Mouse (Mus musculus): Measurements from ENCODE around the gene Ntn1. TPM values are rescaled to one million over a fixed set of nuclear protein-coding genes. Genes with fewer than 3 reads are reported as not detected.

Gene Ntn1
- polyA plus RNA-seq, 1 experiment from 2014 or later: 12.5 TPM

DNA sequence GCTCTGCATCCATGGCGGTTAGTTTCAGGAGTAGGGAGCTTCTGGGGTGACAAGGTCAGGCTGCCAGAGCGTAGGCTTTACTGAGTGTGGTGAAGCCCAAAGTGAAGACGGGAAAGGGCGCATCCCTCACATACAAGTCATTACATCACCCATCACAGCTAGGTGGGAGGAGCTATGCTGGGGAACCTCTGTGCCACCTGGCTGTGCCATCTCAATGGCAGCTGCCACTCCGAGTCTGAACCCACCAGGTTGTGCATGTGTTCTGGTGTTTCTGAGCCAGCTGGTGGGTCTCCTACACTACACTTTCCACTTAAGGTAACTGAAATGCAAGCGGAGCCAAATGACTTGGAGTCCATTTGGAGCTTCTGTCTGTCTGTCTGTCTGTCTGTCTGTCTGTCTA, 172.8 kb downstream of the Ntn1 start:
- Histone ChIP-seq H3K36me3 (no peaks in the 10 kb centered on the region), H3K27ac (replicated peaks) (no peak overlapping the region), H3K4me3 (replicated peaks) (no peak overlapping the region), H3K9me3 (replicated peaks) (no peaks in the 10 kb centered on the region), H3K9ac (no peak overlapping the region), H3K4me1 (peaks cover 16% of the 10 kb centered on the region), H3K4me2 (replicated peaks) (no peak overlapping the region), H3K27me3 (no peaks in the 10 kb centered on the region)
- 89% methylated on average over 6 of the region's 6 CpGs for WGBS
- no peak for ATAC-seq (ENCODE audit: insufficient number of reproducible peaks, low FRiP score, low TSS enrichment, low read depth)

DNA sequence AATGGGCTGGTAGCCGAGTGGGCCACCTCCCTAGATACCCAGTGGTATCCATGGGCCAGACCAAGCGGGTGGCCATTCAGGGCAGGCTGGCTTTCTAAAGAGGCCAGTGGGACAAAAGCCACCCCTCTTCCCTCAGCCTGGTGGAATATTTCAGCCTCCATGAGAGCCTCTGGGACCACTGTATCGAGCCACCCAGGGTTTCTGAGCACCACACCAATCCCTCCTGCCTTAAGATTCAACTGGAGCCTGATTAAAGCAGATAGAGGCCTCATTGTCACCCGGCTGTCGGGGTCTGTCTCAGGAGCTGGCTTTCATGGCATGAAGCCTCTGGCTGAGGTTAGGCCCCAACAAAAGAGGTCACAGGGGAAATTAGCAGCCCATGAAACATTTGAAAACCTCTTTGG, 174.0 kb downstream of the Ntn1 start:
- Histone ChIP-seq H3K9ac (no peak overlapping the region), H3K4me3 (replicated peaks) (no peak overlapping the region), H3K9me3 (replicated peaks) (no peaks in the 10 kb centered on the region), H3K4me1 (peaks cover 16% of the 10 kb centered on the region), H3K36me3 (no peaks in the 10 kb centered on the region), H3K27me3 (no peaks in the 10 kb centered on the region), H3K27ac (replicated peaks) (no peak overlapping the region), H3K4me2 (replicated peaks) (no peak overlapping the region)
- WGBS: 76% methylated on average over 5 of the region's 5 CpGs
- no peak for ATAC-seq (ENCODE audit: insufficient number of reproducible peaks, low FRiP score, low TSS enrichment, low read depth)

DNA sequence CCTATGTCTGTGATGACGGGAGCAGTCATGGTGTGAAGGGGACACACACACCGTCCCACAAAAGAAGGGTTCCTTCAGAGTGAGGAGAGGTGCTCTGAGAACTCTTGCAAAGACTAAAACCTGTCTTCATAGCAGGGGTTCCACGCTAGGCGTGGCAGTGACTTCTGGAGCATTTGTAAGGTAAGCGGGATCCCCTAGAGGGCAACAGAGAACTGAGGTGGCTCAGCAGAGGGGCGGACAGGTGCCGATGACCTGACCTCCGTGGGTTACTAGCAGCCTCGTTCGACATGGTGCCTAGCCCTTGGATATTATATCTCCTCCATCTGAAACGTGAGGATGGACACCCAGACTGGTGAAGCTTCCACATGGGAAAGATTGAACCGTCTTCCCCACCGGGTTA, 177.5 kb downstream of the Ntn1 start:
- Histone ChIP-seq H3K27ac (replicated peaks) (no peak overlapping the region), H3K4me2 (replicated peaks) (no peak overlapping the region), H3K9ac (no peak overlapping the region), H3K27me3 (no peaks in the 10 kb centered on the region), H3K36me3 (no peaks in the 10 kb centered on the region), H3K4me3 (replicated peaks) (no peak overlapping the region), H3K9me3 (replicated peaks) (no peaks in the 10 kb centered on the region), H3K4me1 (peaks cover 9% of the 10 kb centered on the region; the same call in 1 of the 2 replicates)
- 63% methylated on average over 13 of the region's 13 CpGs for WGBS
- ATAC-seq (ENCODE audit: insufficient number of reproducible peaks, low FRiP score, low TSS enrichment, low read depth): no peak

DNA sequence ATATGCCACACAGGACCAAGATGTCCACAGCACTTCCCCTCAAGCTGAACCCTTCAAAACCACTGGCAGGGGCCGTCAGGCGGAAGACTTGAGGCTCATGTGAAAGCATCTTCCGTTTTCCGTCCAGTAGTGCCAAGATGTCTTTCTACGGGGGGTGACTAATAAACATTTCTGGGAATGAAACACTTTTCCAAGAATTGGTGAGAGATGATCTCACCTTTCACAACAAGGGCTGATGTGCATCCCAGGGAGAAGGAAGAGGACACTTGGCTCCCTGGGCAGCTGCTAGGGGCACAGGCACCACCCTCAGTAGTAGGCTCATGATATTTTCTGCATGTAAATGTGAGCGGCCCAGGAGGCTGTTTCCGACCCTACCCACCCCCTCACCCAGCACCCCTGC, 178.4 kb downstream of the Ntn1 start:
- Histone ChIP-seq H3K9me3 (replicated peaks) (no peaks in the 10 kb centered on the region), H3K27ac (replicated peaks) (no peak overlapping the region), H3K9ac (no peak overlapping the region), H3K4me1 (peaks cover 9% of the 10 kb centered on the region; the same call in 1 of the 2 replicates), H3K4me2 (replicated peaks) (no peak overlapping the region), H3K4me3 (replicated peaks) (no peak overlapping the region), H3K36me3 (no peaks in the 10 kb centered on the region), H3K27me3 (no peaks in the 10 kb centered on the region)
- 83% methylated on average over 7 of the region's 7 CpGs for WGBS
- no peak for ATAC-seq (ENCODE audit: insufficient number of reproducible peaks, low FRiP score, low TSS enrichment, low read depth)

DNA sequence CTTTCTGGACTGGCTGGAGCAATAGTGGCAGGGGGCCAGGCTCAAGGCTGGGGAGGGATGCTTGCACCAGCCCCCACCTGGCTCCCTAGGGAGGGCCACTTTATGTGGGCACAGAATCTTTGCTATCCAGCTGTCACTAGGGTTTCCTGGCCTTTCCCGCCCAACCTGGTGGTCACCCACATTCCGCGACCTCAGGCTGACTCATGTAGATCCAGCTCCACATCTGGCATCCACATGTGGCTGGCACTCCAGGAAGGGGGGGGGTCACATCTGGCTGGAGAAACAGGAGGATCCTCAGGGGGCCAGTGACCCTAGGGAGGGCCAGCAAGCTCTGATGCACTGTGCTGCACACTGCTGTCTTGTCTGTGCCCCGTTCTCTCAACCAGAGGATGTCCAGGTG, 179.9 kb downstream of the Ntn1 start:
- ATAC-seq (ENCODE audit: insufficient number of reproducible peaks, low FRiP score, low TSS enrichment, low read depth): no peak
- Histone ChIP-seq H3K4me1 (peaks cover 18% of the 10 kb centered on the region), H3K9ac (no peak overlapping the region), H3K4me2 (replicated peaks) (no peak overlapping the region), H3K36me3 (no peaks in the 10 kb centered on the region), H3K27me3 (no peaks in the 10 kb centered on the region), H3K27ac (replicated peaks) (no peak overlapping the region), H3K9me3 (replicated peaks) (no peaks in the 10 kb centered on the region), H3K4me3 (replicated peaks) (no peak overlapping the region)
- 46% methylated on average over 4 of the region's 4 CpGs for WGBS

DNA sequence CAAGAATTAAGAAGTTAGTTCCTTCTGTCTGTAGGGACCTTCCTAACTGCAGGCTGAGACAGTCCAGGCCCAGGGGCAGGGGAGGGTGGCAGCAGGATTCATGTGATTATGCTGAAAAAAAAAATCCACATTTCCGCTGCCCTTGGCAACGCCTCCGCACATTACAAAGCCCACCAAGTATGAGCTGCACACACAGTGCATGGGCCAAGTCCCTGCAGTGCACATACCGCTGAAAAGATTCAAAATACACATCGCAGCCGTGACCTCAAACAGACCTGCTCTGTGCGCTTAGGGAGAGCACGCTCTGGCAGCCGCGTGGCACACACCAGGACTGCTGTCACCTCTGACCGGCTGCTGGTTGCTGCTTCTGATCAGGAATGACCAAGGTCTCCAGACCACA, 184.6 kb downstream of the Ntn1 start:
- H3K9ac ChIP-seq: no peak overlapping the region
- no peaks in the 10 kb centered on the region for H3K9me3 ChIP-seq (replicated peaks)
- no peaks in the 10 kb centered on the region for H3K36me3 ChIP-seq
- WGBS: 69% methylated on average over 11 of the region's 11 CpGs
- H3K4me3 ChIP-seq (replicated peaks): no peak overlapping the region
- ATAC-seq (ENCODE audit: insufficient number of reproducible peaks, low FRiP score, low TSS enrichment, low read depth): 0 out of 2 replicates have a peak, but pooled peaks have one; percentile 35
- H3K4me1 ChIP-seq: peaks cover 36% of the 10 kb centered on the region
- H3K27ac ChIP-seq (replicated peaks): no peak overlapping the region
- H3K27me3 ChIP-seq: no peaks in the 10 kb centered on the region
- H3K4me2 ChIP-seq (replicated peaks): no peak overlapping the region

DNA sequence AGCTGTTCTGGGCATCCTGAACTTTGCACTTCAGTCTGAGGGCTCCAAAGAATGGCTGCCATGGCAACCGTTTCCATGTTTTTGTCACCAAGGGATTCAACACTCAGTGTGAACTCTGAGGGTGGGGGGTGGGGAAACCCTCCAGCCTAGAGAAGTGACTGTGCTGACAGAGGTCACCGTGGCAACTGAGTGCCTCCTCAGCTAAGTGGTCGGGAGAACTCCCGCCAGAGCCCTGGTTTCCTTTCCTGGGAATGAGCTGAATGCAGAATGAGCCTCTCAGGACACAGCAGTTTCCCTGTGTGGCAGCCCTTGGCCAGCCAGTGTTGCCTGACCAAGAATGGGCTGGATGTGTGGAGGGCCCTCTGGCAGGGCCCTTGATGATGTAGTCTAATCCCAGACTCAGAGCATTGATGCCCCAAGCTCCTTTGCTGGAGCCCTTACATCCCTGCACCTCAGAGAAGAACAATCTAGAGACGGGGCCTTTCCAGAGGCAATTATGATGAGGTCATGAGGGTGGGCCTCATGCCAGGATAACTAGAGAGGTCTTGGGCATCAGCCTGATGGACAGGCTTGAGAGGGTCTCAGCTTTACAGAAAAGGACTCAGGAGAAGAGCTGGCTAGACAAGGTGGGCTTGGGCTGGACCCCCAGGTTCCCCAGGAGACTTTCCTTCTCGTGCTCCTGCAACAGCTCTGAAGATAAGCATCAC, 185.3 kb downstream of the Ntn1 start:
- Histone ChIP-seq H3K4me1 (peaks cover 30% of the 10 kb centered on the region), H3K4me2 (replicated peaks) (no peak overlapping the region), H3K9ac (no peak overlapping the region), H3K27ac (replicated peaks) (no peak overlapping the region), H3K27me3 (no peaks in the 10 kb centered on the region), H3K4me3 (replicated peaks) (no peak overlapping the region), H3K36me3 (no peaks in the 10 kb centered on the region), H3K9me3 (replicated peaks) (no peaks in the 10 kb centered on the region)
- no peak for ATAC-seq (ENCODE audit: insufficient number of reproducible peaks, low FRiP score, low TSS enrichment, low read depth)
- 37% methylated on average over 6 of the region's 6 CpGs for WGBS

DNA sequence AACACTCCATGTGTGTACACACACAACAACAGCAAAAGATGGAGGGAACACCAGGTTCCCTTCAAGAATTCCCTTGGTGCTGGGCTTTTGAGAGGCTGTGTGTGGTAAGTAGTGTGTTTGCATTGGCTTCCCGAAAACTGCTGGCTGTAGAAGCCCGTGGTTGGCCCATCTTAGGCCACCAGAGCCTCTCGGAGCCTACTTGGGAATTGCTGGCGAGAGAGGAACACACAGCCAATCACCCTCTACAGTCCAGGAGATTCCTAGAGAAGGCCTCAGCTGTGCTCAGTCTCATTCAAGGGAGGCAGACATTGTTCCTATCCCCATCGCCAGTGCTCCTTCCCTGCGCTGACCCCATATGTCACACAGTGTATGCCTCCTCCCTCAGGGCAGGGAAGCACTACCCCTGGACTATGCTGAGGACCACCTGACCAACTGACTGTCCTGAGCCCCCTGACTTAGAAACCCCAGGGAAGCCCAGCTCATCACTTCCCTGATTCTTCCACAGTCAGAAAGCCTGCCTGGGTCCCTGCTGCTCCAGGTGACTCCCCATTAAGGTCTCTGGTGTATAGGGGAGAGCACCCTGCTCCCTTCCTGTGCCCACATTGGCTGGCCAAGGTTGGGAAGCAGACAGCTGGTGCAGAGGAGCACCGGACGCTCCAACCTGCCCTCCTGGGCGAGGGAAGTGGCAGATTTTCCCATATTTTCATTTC, 186.0 kb downstream of the Ntn1 start:
- Histone ChIP-seq H3K27me3 (no peaks in the 10 kb centered on the region), H3K4me3 (replicated peaks) (no peak overlapping the region), H3K9ac (no peak overlapping the region), H3K9me3 (replicated peaks) (no peaks in the 10 kb centered on the region), H3K27ac (replicated peaks) (no peak overlapping the region), H3K4me1 (peaks cover 30% of the 10 kb centered on the region), H3K36me3 (no peaks in the 10 kb centered on the region), H3K4me2 (replicated peaks) (no peak overlapping the region)
- ATAC-seq (ENCODE audit: insufficient number of reproducible peaks, low FRiP score, low TSS enrichment, low read depth): no peak
- 78% methylated on average over 9 of the region's 9 CpGs for WGBS

DNA sequence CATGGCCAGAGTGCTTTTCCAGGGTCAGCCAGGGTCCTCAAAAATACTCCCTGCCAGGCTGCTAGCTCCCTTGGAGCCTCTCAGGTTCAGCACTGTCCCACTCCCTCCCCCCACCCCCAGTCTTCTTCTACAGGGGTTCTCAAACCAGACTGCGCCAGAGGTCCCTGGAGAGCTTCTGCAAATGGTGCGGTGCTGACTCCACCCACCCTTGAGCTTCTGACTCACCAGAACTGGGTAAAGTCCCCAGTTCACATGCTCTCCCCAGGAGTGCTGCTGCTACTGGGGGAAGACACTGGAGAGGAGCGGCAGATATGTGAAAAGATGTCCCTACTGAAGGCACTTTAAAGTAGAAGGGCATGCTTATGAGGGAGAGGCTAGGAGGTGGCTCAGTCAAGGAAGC, 186.7 kb downstream of the Ntn1 start:
- no peak overlapping the region for H3K4me2 ChIP-seq (replicated peaks)
- no peak overlapping the region for H3K4me3 ChIP-seq (replicated peaks)
- H3K9ac ChIP-seq: no peak overlapping the region
- no peaks in the 10 kb centered on the region for H3K27me3 ChIP-seq
- H3K36me3 ChIP-seq: no peaks in the 10 kb centered on the region
- no peaks in the 10 kb centered on the region for H3K9me3 ChIP-seq (replicated peaks)
- H3K4me1 ChIP-seq: peaks cover 33% of the 10 kb centered on the region
- no peak for ATAC-seq (ENCODE audit: insufficient number of reproducible peaks, low FRiP score, low TSS enrichment, low read depth)
- no peak overlapping the region for H3K27ac ChIP-seq (replicated peaks)
- 69% methylated on average over 3 of the region's 3 CpGs for WGBS

DNA sequence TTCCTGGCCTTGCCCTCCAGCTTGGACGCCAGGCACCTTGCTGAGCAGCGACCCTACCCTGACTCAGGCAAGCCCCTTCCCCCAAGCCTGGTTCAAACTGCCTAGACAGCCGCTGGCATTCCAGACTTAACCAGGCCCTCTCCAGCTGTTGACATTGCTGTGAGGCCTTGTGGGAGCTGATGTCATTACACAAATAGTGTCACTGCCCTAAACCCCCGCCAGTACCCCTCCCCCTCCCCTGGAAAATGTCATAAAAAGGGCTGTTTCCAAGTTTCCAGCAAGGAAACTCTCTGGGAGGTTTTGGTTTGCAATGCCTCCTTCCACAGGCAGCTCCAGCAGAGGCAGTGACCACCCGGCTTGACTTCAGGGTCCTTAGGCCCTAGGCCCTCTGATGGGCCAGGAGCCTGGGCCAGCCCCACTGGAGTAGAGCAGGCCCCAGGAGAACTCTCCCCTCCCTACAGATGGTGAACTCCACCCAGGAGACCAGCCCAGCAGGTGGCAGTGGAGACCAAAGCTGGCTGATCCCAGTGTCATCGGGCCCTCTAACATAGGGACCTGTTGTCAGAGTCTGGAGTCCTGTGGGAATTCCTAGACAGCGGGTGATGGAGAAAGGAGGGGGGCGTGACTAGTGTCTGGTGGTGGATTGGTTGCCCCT, 188.6 kb downstream of the Ntn1 start:
- ATAC-seq (ENCODE audit: insufficient number of reproducible peaks, low FRiP score, low TSS enrichment, low read depth): peak; percentile 22; the same call in 1 of the 2 replicates

DNA sequence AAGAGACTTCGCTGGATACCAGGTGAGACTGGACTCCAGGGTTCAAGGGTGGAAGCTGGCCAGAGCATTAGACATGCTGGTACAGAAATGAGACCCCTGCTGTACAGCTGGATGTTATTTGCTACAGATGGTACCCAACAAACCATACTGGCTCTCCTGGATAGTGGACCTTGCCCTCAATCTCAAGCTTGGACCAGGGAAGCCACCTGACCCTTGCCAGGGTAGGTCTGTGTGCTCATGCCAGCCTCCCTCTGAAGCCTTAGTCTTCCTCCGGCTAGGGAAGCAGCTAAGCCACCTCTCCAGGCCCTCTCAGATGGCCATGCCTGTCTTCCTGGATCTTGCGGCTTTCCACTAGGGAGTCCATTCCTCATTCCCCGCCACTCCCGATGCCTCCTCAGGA, 189.9 kb downstream of the Ntn1 start:
- Histone ChIP-seq H3K9ac (no peak overlapping the region), H3K27me3 (no peaks in the 10 kb centered on the region), H3K4me2 (replicated peaks) (no peak overlapping the region), H3K9me3 (replicated peaks) (no peaks in the 10 kb centered on the region), H3K4me3 (replicated peaks) (no peak overlapping the region), H3K4me1 (peaks cover 29% of the 10 kb centered on the region), H3K27ac (replicated peaks) (no peak overlapping the region), H3K36me3 (no peaks in the 10 kb centered on the region)
- ATAC-seq (ENCODE audit: insufficient number of reproducible peaks, low FRiP score, low TSS enrichment, low read depth): no peak
- WGBS: 89% methylated on average over 5 of the region's 5 CpGs

More for the DNA sequence above, 188.6 kb downstream of the Ntn1 start:
- H3K36me3 ChIP-seq: no peaks in the 10 kb centered on the region
- H3K4me3 ChIP-seq (replicated peaks): no peak overlapping the region
- peaks cover 39% of the 10 kb centered on the region for H3K4me1 ChIP-seq
- H3K9ac ChIP-seq: no peak overlapping the region
- no peaks in the 10 kb centered on the region for H3K27me3 ChIP-seq
- H3K4me2 ChIP-seq (replicated peaks): no peak overlapping the region
- WGBS: 44% methylated on average over 8 of the region's 8 CpGs
- no peaks in the 10 kb centered on the region for H3K9me3 ChIP-seq (replicated peaks)
- H3K27ac ChIP-seq (replicated peaks): no peak overlapping the region
